30 mouse cellular contexts compared by ENCODE assay signal in genomic region chr1:23998866-23999265, GRCm38 (mm10). TPM values are rescaled to one million over a fixed set of nuclear protein-coding genes. Genes with fewer than 3 reads are reported as not detected.
A peak's percentile ranks its signal among the peaks of the same experiment; 100 is the strongest.
DNase-seq lines count a peak whose midpoint lies in the region; ATAC-seq and TF ChIP-seq lines count a peak whose summit lies in the region.
"Had no signal": no experiment of that assay in that cellular context is flagged by ENCODE, and none has a peak within 500 bp of the region (broad histone marks: within the 10 kb centered on the region; RNA-seq: fewer than 3 reads in every experiment).

No protein-coding gene starts in this region.

- H3K9ac ChIP-seq in liver, embryonic 11.5 days (ENCODE audit: low read depth, low read length) = no peak overlapping the region
- no peak overlapping the region for H3K9ac ChIP-seq in liver, postnatal 0 days (replicated peaks)
- H3K9ac ChIP-seq: embryonic facial prominence, embryonic 13.5 days; forebrain, embryonic 13.5 days; heart, embryonic 13.5 days; hindbrain, embryonic 14.5 days had no signal

- DNase-seq in liver, embryonic 11.5 days (ENCODE audit: low spot score) = no peak
- no peak for DNase-seq in liver, postnatal 0 days
- no peak for DNase-seq in left cerebral cortex, adult 18-20 months (ENCODE audit: low spot score in 2 of 2)
- DNase-seq: adrenal gland, adult 2 months; adrenal gland, postnatal 14 days; B cell, adult 2 months; cerebellum, adult 11 months; cerebellum, adult 2 months; cerebellum, adult 9-11 months; cerebellum, postnatal 25 days; embryo, embryonic 11 days; gastrocnemius, postnatal 10 days; heart, adult 18-20 months; heart, postnatal 14 days; heart, postnatal 4 days had no signal

- H3K27ac ChIP-seq in liver, embryonic 11.5 days (ENCODE audit: low read depth, low read length) = no peak overlapping the region
- H3K27ac ChIP-seq in liver, postnatal 0 days (ENCODE audit: low read depth) = no peak overlapping the region
- H3K27ac ChIP-seq: embryonic facial prominence, embryonic 10.5 days; embryonic facial prominence, embryonic 13.5 days; forebrain, embryonic 10.5 days; forebrain, embryonic 13.5 days; heart, embryonic 10.5 days; heart, embryonic 13.5 days; hindbrain, embryonic 14.5 days; hindbrain, postnatal 0 days had no signal

- H3K4me3 ChIP-seq in liver, embryonic 11.5 days (ENCODE audit: low read depth, low read length) = no peak overlapping the region
- H3K4me3 ChIP-seq in liver, postnatal 0 days (ENCODE audit: low read depth, low read length) = no peak overlapping the region
- H3K4me3 ChIP-seq: embryonic facial prominence, embryonic 10.5 days; embryonic facial prominence, embryonic 13.5 days; erythroblast, embryonic 14.5 days; forebrain, embryonic 10.5 days; forebrain, embryonic 13.5 days; heart, embryonic 10.5 days; heart, embryonic 13.5 days had no signal

- no peaks in the 10 kb centered on the region for H3K4me1 ChIP-seq in liver, embryonic 11.5 days (replicated peaks; ENCODE audit: control insufficient read depth, insufficient read depth, low read length)
- no peaks in the 10 kb centered on the region for H3K4me1 ChIP-seq in liver, postnatal 0 days (ENCODE audit: insufficient read depth)
- H3K4me1 ChIP-seq: embryonic facial prominence, embryonic 10.5 days; embryonic facial prominence, embryonic 13.5 days; forebrain, embryonic 10.5 days; forebrain, embryonic 13.5 days; heart, embryonic 10.5 days; heart, embryonic 13.5 days had no signal

- no peaks in the 10 kb centered on the region for H3K27me3 ChIP-seq in liver, embryonic 11.5 days (replicated peaks; ENCODE audit: control insufficient read depth, insufficient read depth, low read length)
- no peaks in the 10 kb centered on the region for H3K27me3 ChIP-seq in liver, postnatal 0 days (ENCODE audit: insufficient read depth, low read length)
- H3K27me3 ChIP-seq: CH12.LX; embryonic facial prominence, embryonic 13.5 days; forebrain, embryonic 13.5 days; heart, embryonic 13.5 days had no signal

- no peak for TF ChIP-seq CTCF in liver, postnatal 0 days (IDR thresholded peaks at IDR 0.05; ENCODE audit: low read depth)

- no peak overlapping the region for H3K4me2 ChIP-seq in liver, embryonic 11.5 days
- no peak overlapping the region for H3K4me2 ChIP-seq in liver, postnatal 0 days (ENCODE audit: low read depth, low read length)
- H3K4me2 ChIP-seq: embryonic facial prominence, embryonic 13.5 days; forebrain, embryonic 13.5 days; heart, embryonic 13.5 days; hindbrain, embryonic 14.5 days had no signal

- WGBS in liver, embryonic 11.5 days = 94% methylated on average over 7 of the region's 7 CpGs
- WGBS in liver, postnatal 0 days (ENCODE audit: insufficient replicate concordance) = 93% methylated on average over 7 of the region's 7 CpGs

- peak; percentile 3; the same call in 1 of the 2 replicates for ATAC-seq in liver, embryonic 11.5 days (replicated peaks; ENCODE audit: low FRiP score)
- no peak for ATAC-seq in liver, postnatal 0 days
- 0 out of 2 replicates have a peak, but pooled peaks have one; percentile 20 for ATAC-seq in common myeloid progenitor, adult 5-6 weeks (replicated peaks; ENCODE audit: low read depth, poor library complexity, severe bottlenecking)
- ATAC-seq in megakaryocyte progenitor cell, adult 5-6 weeks (replicated peaks; ENCODE audit: poor library complexity) = peak; percentile 27
- no peak for ATAC-seq in megakaryocyte, adult 5-6 weeks (ENCODE audit: poor library complexity, severe bottlenecking)
- ATAC-seq: forebrain, embryonic 13.5 days; forebrain, embryonic 16.5 days; hindbrain, postnatal 0 days had no signal

- no peaks in the 10 kb centered on the region for H3K9me3 ChIP-seq in liver, embryonic 11.5 days (ENCODE audit: control insufficient read depth, low read length)
- H3K9me3 ChIP-seq in liver, postnatal 0 days (ENCODE audit: low read length) = no peaks in the 10 kb centered on the region
- H3K9me3 ChIP-seq: embryonic facial prominence, embryonic 10.5 days; embryonic facial prominence, embryonic 13.5 days; forebrain, embryonic 10.5 days; forebrain, embryonic 13.5 days; G1E; heart, embryonic 10.5 days; heart, embryonic 13.5 days had no signal

- TF ChIP-seq EP300 in liver, postnatal 0 days (IDR thresholded peaks at IDR 0.05; ENCODE audit: low read depth) = no peak

- H3K36me3 ChIP-seq in liver, embryonic 11.5 days (ENCODE audit: control insufficient read depth, insufficient read depth, low read length) = peaks cover 16% of the 10 kb centered on the region
- H3K36me3 ChIP-seq in liver, postnatal 0 days (replicated peaks; ENCODE audit: insufficient read depth, low read length) = peaks cover 30% of the 10 kb centered on the region

RNA-seq across cellular contexts. Expression of gene Sdhaf4, which starts 6.6 kb away (rescaled TPM):
- polyA plus RNA-seq in liver, embryonic 11.5 days (2014; fragmentation: Nextera tagmentation; extraction: Ambion mirVana) = 68.8 and 75.3 TPM in 2 replicates
- 54.7 and 60.6 TPM in 2 replicates for polyA plus RNA-seq in liver, postnatal 0 days (2015; fragmentation: Nextera tagmentation; extraction: Ambion mirVana)
- total RNA-seq in common myeloid progenitor, adult 5-6 weeks (2017) = 17.9 and 20.4 TPM in 2 replicates
- total RNA-seq in megakaryocyte progenitor cell, adult 5-6 weeks (2015) = 36.8 and 48.1 TPM in 2 replicates
- total RNA-seq in megakaryocyte progenitor cell, adult 5-6 weeks (2017) = 13.4 and 17.9 TPM in 2 replicates
- 17.3 and 20.7 TPM in 2 replicates for total RNA-seq in megakaryocyte, adult 5-6 weeks (2015)
- total RNA-seq in megakaryocyte, adult 5-6 weeks (2017) = 4.4 and 4.9 TPM in 2 replicates
- total RNA-seq in left cerebral cortex, adult 18-20 months (2021) = 10 to 100 TPM; 50.2 to 56.9 TPM
- polyA plus RNA-seq: erythroblast, embryonic 14.5 days had no signal

Comparison
In these comparisons a context has a peak if more than half of its experiments do, and no peak if none do; other contexts are left out.
1. ATAC-seq: peak in liver, embryonic 11.5 days (single experiment), common myeloid progenitor, adult 5-6 weeks (single experiment) and megakaryocyte progenitor cell, adult 5-6 weeks (single experiment); none in liver, postnatal 0 days (single experiment) and megakaryocyte, adult 5-6 weeks (single experiment).